Mouse (Mus musculus) monocyte, adult 2 months (primary cell): ENCODE measurements around the gene Slc7a14.

Source experiments
- DNase-seq, 2 experiments: peaks; one replicate each; pipeline ENCODE4 v3.0.0; 2022; ENCODE audit warnings: low spot score in 2 of 2, low read depth in 1 of 2

Slc7a14 gene

DNA sequence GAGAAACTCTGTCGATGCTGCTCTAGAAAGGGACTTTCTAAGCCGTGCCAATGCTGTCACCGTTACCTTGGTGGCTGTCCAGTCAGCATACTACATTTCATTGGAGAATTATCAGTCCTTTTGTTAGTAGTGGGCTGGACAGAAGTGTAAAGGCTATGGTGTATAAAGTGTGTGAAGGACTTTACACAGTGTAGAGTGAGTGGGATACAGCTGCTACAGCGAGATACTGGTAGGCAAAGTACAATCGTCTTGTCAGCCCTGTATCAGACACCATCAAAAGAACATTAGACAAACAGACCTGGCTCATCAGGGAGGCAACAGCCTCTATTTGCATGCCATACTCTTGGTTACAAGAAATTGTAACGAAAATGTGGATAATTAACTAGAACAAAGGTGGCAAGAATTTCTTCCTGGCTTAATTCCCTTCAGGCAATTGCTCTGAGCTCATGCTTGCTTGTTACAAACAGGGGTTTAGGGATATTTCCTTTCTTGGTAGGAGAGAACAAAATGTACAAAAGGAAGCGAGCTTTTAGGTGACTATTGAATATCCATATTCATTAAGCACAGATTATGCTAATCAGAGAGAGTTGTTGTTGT is 48.7 kb downstream of the Slc7a14 start:
- no peak for DNase-seq

DNA sequence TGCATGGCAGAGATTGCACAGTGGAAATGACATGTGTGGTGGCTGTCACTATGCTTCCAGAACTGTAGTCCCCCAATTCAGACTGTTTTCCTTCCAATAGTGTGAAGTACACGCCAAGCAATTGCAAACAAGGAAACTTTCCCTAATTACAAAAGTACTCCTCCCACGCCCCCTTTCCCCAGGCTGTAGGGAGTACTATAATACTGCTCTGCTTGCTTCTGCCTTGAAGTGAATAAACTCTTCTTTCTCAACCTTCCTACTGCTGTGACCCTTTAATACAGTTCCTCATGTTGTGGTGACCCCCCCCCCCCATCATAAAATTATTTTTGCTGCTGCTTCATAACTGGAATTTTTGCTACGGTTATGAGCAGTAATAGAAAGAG is 49.2 kb downstream of the Slc7a14 start:
- no peak for DNase-seq

DNA sequence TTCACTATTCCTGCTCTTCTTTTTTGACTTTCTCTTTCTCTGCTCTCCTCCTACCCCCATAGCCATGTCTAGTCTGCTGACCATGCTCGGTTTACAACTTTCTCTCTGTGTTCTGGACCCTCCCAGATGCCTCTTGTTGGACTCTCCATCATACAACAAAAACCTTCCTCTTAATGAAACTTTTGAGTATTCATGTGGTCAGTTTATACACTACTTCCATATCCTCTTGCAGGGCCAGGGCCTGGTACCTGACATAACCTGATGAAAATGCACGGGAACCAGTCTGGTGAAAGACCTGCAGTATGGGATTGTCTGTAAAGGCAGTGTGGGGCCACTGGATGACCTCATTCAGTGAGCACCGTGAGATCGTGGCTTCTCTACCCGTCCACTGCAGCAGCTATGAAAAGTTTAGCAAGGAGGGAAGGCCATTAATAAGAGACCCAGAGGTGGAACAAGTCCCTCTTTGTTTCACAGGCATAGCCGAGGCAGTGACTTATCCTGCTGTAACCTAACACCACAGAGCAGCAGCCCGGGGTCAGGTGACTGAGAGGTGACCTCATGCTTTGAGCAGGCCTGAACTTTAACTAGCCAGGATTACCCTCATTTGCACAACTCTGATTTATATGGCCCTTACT is 49.7 kb downstream of the Slc7a14 start:
- DNase-seq: no peak

DNA sequence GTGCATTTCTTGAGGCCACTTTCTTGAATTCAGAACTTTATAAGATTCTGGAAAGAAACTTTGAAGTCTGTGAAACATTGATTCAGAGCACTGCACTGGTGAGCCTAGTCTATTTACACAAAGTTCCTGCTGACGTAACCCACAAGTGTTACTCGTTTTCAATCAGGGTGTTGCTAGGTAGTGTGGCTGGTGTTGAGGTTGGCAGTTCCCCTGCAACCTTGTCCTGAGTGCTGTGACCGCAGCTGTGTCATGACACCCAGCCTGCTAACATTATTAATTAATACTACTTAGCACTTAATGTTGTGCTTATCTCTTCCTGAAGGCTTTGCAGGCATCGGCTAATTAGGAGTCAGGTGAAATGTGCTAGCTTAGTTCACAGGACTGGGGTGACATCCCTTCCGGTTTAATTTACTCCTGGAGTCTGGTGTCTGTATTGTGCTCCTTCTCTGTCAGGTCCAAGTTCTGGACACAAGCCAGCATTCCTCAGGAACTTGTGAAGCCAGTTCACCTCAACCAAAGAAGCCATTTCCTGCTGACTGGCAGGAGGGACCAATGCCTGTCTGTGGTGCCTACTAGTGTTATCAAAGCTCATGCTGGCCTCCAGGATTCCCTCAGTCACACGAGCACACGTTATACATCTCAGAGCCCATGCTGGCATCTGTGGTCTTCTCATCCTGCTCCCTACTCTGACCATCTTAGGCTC is 50.5 kb downstream of the Slc7a14 start:
- no peak for DNase-seq

DNA sequence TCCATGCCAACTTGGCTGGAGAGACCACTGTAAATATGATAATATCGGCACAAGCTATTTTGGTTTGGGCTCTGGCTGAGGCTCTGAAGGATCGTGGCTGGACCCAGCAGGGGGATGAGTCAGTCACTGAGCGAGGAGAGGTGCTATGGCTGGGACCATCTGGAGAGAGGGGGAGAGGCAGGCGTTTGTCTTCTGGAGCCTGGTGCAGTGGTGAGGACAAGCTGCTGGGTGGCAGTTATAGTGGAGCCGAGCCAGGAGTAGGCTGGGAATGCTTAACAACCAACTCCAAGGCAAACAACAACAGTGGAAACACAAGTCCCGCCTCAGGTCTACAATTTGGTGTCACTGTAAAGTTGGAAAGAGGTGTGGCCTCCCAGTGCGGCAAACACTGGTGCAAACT is 55.8 kb downstream of the Slc7a14 start:
- no peak for DNase-seq

DNA sequence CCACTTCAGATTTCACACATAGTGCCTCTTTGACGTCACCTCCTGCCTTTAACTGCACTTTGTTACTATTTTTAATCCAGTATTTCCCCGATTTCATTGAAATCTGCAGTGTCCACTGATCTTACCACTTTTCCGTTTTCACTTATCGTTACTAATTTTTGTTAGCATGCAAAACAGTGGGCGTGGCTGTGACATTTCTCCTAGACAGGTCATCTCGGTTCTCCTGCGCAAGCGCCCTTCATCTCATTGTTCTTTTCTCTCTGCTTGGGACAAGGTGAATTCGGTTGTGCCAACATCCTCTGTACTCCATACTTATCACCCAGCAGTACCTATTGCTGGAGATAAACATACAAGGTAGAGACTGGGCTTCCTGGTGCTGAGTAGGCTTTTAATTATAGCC is 56.3 kb downstream of the Slc7a14 start:
- no peak for DNase-seq

DNA sequence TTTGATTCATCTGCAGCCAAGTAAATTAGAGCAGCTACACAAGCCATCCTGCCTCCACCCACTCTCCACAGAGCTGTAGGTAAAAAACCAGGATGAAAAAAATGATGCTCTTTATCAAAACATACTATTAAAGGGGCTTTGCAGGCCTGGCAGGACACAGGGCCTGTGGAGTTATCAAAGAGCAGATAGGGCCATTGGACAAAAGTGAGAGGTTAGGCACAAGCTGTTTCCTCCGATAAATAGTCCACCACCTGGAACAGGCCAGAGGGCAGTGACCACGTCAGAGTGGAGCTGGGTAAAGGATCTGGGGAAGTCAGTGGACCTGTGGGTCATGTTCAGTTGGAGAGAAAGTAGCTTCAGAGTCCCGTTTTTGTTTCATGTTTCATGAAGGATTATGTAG is 57.6 kb downstream of the Slc7a14 start:
- no peak for DNase-seq

DNA sequence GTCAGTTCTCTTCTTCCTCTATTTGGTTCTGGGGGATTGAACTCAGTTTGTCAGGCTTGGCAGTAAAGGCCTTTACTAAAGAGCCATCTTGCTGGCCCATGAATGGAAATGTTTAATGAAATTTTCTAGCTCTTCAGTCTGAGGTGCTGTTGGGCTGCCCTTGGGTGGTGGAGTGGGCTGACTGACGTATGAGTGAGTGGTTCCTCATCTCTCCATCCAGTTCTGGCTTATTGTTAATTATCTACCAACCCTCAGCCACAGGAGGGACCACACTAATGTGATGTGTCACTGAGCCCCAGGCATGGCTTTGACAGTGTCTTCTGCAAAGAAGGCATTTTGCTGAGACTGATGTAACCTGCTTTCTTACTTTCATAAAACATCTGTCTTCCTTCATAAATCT is 66.7 kb downstream of the Slc7a14 start:
- DNase-seq: no peak

DNA sequence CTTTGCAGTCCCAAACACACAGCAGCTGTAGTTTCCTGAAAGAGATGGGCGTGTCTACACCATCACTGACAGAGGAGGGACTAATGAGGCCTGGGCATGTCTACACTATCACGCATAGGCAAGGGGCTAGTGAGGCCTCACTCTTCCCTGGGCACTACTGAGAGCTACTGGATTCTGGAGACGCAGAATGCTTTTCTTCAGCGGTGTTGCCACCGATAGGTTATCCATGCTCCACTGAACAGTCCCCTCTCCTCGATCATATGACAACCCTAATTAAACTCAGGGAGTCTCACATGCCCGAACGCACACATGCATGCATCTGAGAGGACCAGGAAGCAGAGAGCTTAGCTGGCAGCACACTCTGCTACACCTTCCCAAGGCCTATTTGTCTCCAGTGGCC is 69.3 kb downstream of the Slc7a14 start:
- no peak for DNase-seq

DNA sequence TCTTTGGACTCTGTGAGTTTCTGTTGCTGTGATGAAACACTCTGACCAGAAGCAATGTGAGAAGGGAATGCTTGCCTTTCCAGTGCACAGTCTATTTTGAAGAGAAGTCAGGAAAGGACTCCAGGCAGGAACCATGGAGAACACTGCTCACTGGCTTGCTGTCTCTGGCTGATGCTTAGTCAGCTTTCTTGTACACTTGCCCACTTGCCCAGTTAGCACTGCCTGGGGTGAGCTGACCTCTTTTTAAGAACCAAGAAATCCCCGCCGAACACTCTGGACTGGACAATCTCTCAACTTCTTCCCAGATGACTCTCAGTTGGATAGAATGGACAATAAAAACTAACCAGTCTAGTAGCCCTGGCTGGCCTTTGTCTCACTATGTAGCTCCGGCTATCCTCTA is 70.5 kb downstream of the Slc7a14 start:
- no peak for DNase-seq

DNA sequence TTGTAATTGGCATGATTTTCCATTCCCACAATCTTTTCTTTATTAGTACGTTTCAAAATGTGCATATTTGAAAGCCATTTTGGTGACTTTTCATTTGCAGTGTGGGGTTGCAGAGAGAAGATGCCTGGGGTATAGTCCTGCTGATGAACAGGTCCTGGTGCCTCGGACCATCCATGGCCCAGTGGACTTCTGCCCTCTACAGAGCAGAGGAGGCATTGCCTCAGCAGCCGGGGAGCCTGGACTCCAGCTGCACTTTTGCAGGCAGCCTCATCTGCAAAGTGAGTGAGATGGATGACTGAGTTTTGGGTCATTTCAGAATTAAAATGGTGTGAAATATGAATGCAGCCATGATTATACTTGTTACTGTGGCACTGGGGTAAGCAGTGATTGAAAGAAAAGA is 72.2 kb downstream of the Slc7a14 start:
- no peak for DNase-seq

DNA sequence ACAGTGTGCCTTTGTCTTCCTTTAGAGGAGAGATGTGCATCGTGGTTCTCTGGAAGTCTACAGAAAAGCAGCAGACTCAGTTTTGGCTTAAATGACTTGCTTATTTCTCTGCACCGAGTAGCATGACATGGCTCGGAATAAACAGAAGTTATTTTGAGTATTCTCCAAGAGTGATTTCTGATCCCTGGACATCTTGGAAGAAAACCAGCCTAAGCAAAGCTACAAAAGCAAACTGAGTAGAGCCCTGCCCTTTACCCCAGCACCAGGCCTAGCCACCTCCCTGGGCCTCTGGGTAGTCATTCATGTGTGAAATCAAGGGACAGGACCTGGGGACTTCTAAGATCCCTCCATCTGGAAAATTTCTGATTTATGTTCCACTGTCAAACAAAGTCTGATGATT is 74.0 kb downstream of the Slc7a14 start:
- no peak for DNase-seq

DNA sequence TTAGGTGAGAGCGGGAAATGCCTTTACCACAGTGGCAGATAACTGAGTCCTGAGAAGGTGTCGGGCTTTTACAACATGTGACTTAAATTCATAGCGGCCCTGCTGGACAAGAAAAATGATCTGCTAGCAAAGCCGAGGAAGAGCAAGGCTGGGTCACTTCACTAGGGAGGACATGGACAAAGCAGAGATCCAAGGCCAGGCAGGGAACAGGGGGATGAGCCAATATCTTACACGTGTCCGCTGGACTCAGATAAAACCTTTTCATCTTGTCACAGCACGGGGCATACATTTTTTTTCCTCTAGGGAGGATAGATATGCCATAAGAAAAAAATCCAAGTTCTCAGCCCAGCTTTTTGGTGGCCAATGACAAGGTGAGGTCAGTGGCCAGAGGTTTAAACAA is 75.8 kb downstream of the Slc7a14 start:
- no peak for DNase-seq

DNA sequence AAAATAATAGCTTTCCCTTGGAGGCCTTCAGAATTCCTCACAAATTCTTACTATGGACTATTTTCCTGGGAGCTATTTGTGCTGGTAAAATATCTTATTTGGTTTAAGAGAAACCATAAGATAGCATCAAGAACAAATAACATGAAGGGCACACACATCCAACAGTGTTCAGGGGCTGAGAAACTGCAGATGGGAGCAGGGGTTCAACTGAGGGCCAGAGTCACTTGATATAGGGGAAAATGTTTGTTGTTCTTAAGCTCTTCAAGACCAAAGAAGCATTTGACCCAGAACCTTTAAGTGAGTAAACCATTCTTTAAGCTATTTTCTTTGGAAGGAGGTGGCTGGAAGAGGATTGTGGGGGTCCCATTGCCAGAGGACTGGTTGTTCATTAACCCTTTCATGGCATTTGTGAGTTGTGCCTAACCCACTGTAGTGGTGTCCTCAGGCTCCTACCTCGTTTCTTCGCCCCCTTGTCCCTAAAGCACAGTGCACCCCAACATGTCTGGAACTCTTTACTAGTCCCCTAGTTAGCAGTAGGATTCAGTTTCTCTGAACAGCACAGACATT is 76.3 kb downstream of the Slc7a14 start:
- DNase-seq: no peak

DNA sequence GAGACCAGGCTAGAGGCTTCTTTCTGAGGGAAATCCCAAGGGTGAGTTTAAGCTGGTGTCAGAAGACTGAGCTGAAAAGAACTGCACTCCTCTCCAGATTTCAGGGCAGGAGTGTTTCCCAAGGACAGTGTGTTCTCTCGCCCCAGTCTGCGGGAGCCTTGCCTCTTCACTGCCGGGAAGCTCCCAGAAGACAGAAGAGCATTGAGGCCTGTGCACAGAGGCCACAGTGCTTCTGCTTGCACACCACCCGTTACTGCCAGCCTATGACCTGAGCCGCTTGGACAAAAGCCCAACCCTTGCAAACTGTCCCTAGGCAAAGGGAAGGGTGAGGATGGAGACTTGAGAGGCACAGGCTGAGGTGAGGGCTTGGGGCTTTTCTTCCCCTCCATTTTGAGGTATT is 80.9 kb downstream of the Slc7a14 start:
- DNase-seq: no peak

DNA sequence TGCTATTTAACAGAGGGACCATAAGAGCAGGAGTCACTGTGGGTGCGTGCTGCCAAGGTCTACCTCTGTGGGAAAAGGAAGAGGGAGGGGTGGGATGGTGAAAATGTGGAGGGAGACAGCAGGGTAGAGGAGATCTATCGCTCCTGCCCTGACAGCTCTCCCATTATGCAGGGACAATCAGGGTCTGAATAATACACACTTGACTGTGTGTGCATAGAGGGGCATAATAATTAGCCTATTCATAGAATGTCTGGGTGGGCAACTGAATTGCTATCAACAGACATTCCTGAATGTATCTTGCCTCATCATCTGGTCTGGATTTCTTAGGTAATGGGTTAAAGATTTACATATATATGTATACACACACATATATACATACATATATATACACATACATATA is 81.7 kb downstream of the Slc7a14 start:
- DNase-seq: no peak

DNA sequence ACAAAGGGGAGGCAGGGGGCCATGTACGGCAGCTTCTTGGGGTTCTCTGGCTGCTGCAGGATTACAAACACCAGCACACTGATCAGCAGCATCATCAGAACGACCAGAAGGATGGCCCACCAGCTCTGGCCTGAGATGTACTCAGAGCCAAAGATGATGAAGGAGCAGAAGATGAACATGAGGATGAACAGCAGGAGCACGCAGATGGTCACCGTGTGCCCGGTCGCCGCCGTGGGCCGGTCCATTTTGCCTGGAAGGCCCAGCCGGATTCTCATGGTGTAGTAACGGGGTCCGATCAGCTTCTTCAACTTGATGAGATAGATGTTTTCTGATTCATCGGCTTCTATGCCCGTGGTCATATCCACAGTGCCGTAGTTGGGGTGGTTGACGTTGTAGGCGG is 86.6 kb downstream of the Slc7a14 start:
- no peak for DNase-seq

DNA sequence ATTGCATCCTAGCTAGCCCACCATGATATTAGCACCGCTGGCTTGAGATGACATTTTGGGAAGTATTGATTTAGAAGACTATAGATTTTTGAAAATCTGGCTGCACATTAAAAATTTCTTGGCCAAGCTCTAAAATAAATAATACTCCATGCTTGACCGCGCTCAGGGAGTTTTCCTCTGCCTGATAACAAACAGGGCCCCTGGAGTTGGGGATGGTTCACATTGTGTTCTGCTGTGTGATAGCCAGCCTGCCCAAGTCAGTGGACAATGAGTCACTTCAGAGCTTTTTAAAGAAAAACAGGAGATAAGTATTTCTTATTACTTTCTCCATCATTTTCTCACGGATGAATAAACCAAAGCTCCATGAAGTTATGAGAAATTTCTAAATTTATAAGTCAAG is 90.1 kb downstream of the Slc7a14 start:
- DNase-seq: no peak

DNA sequence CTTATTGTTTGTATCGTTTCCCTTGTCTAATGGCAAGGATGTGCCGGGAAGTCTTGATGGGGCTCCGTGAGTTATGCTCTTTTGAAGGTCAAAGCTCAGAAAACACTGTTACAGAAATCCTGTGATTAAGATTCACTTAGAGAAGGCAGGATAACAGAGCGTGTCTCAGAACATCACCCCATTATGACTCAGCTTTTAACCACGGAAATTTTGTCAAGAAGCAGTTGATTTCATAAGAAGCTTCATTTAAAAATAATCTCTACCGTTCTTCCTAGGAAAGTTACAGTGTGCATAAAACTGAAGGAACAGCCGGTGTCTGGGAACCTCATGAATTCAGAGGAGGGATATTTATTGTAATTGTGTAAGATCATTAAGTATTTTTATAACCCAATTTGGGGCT is 90.7 kb downstream of the Slc7a14 start:
- DNase-seq: no peak

DNA sequence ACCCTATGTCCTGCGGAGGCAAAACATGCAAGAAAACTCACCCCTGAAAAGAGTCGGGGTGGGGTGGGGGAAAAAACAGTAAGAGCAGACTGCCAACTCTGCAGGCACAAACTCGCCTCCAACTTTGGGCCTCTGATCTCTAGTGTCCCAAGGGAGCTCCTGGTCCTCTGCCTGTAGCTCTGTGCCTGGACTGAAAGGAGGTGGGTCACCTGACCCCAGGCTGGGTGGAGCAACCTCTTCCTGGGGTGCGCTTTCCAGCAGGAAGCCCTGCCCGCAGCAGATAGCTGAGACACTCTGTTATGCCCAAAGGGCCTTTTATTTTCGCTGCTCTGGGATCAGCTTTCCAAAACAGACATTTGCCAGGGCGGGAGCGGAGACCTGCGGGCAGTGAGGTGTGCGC is 92.7 kb downstream of the Slc7a14 start:
- no peak for DNase-seq

DNA sequence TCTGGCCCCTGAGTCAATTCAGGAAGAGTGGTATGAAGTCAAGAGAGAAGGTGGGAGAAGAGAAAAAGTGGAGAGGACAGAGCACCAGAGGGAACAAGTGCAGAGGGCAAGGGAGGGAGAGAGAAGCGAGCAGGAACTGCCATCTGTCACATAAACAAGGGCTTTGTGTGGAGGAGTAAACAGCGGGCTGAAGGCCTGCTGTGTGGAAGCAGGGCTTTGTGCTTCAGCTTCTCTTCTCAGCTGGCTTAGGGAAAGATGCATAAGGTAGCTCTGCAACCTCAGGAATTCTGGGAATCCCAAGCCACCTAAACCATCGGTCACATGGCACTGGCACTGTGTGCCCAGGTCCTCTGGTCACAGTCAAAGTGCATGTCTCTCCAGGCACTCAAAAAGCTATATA is 96.4 kb downstream of the Slc7a14 start:
- DNase-seq: no peak

DNA sequence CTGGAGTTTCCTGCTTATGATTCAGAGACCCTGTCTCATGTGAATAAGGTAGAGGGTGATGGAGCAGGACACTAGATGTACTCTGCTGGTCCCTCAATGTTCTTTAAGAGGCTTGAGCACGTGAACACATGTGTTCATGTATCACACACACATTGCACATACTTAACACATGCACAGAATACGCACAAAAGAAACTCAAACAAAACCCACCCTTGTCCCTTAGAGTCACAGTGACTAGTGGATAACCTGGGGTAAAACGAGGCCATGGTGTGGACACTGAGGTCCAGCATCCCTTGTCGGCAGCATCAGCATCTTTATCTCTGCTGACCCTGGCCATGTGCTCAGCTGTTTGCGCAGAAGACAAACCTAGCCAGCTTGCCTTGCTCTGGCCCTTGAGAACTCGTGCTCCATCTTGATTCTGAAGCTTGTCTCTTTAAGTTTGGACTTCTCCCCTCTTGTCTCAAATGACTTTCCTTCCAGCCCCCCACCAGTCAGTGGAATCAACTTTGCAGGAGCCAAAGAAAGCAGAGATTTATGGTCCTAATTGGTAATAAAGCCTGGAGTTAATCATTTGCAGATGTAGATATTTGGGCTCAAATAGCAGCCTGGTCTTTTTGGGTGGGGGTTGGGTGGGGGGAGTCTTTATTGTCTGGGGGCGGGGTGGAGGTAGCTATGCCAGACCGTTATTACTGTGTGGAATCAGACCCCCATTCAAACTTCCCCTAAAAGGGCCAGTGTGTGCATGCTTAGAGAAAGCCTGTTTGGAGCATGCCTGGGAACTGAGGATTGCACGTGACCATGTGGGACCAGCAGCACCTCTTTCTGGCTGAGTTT is 97.8 kb downstream of the Slc7a14 start:
- no peak for DNase-seq
